Mouse (Mus musculus): ENCODE data around the gene Cdc25a. TPM values are rescaled to one million over a fixed set of nuclear protein-coding genes. Genes with fewer than 3 reads are reported as not detected.

Gene Cdc25a
- 10 to 100 TPM in 16 of 26 experiments, 1 to 10 TPM in 10; 3.1 to 26.5 (median 13.8) TPM for total RNA-seq (2018; cell fraction: chromatin; rRNA removed)
- 1 to 10 TPM; 2.9 to 8.6 (median 7.4) TPM for total RNA-seq (2018; cell fraction: cytosol; rRNA removed)
- 10 to 100 TPM in 12 of 26 experiments, 1 to 10 TPM in 14; 3.0 to 35.4 (median 8.7) TPM for total RNA-seq (2018; cell fraction: nucleus; rRNA removed)
- polyA plus RNA-seq (2018), result 6.2 to 15.8 TPM (median 6.5 TPM) in 3 replicates

- peak within 1 kb of the TSS; percentile 83 for H3K4me3 ChIP-seq (ENCODE audit: inconsistent target)
- peak within 1 kb of the TSS; percentile 53 for H3K27ac ChIP-seq
- H3K79me2 ChIP-seq (ENCODE audit: inconsistent target), result peaks cover 41% of the 10 kb centered on the region
- peaks cover 8% of the 10 kb centered on the region; the same call in 1 of the 2 replicates for H3K36me3 ChIP-seq (ENCODE audit: inconsistent target)
- WGBS (ENCODE audit: missing documents), result 9% methylated on average over 32 of the region's 33 CpGs
Measured at GRCm38 (mm10) chr9:109874797-109875691, at the start of gene Cdc25a. Gene Cdc25a (plus strand): TSS chr9:109875579.

- H3K36me3 ChIP-seq (ENCODE audit: inconsistent target), result no peaks in the 10 kb centered on the region
- H3K4me3 ChIP-seq (ENCODE audit: inconsistent target), result no peak overlapping the region
- H3K79me2 ChIP-seq (ENCODE audit: inconsistent target), result no peaks in the 10 kb centered on the region
- WGBS (ENCODE audit: missing documents), result 37% methylated on average over 4 of the region's 4 CpGs
- H3K27ac ChIP-seq, result no peak overlapping the region
Measured at GRCm38 (mm10) chr9:109825739-109826138, 49.6 kb upstream of the Cdc25a start.

- Histone ChIP-seq H3K36me3 (ENCODE audit: inconsistent target) (no peaks in the 10 kb centered on the region), H3K4me3 (ENCODE audit: inconsistent target) (no peak overlapping the region), H3K79me2 (ENCODE audit: inconsistent target) (no peaks in the 10 kb centered on the region), H3K27ac (no peak overlapping the region)
- WGBS (ENCODE audit: missing documents), result 58% methylated on average over 5 of the region's 5 CpGs
Measured at GRCm38 (mm10) chr9:109826181-109826580, 49.2 kb upstream of the Cdc25a start.

- no peaks in the 10 kb centered on the region for H3K79me2 ChIP-seq (ENCODE audit: inconsistent target)
- H3K27ac ChIP-seq, result peak within 1 kb of the TSS; percentile 73
- H3K4me3 ChIP-seq (ENCODE audit: inconsistent target), result peak within 1 kb of the TSS; percentile 80
- H3K36me3 ChIP-seq (ENCODE audit: inconsistent target), result no peaks in the 10 kb centered on the region
- WGBS (ENCODE audit: missing documents), result under 1% methylated on average over 32 of the region's 32 CpGs
Measured at GRCm38 (mm10) chr9:109832391-109833087, 42.8 kb upstream of the Cdc25a start, which contains the start of gene Nme6. Gene Nme6 (plus strand): TSS chr9:109832749.

GRCm38 (mm10) chr9:109833088-109833412 lies 42.3 kb upstream of the Cdc25a start:
- no peaks in the 10 kb centered on the region for H3K79me2 ChIP-seq (ENCODE audit: inconsistent target)
- H3K27ac ChIP-seq, result peak overlapping the region; percentile 73
- WGBS (ENCODE audit: missing documents), result 9% methylated on average over 6 of the region's 6 CpGs
- peak overlapping the region; percentile 80 for H3K4me3 ChIP-seq (ENCODE audit: inconsistent target)
- no peaks in the 10 kb centered on the region; the same call in 1 of the 2 replicates for H3K36me3 ChIP-seq (ENCODE audit: inconsistent target)

GRCm38 (mm10) chr9:109849312-109849758 lies 26.0 kb upstream of the Cdc25a start, which contains the start of gene Camp:
Gene Camp (minus strand): TSS chr9:109849617.
- Histone ChIP-seq H3K79me2 (ENCODE audit: inconsistent target) (no peaks in the 10 kb centered on the region), H3K4me3 (ENCODE audit: inconsistent target) (no peak within 1 kb of the TSS), H3K36me3 (ENCODE audit: inconsistent target) (peaks cover 1% of the 10 kb centered on the region; the same call in 1 of the 2 replicates), H3K27ac (no peak within 1 kb of the TSS)
- 57% methylated on average over 6 of the region's 6 CpGs for WGBS (ENCODE audit: missing documents)

GRCm38 (mm10) chr9:109850099-109850498 lies 25.3 kb upstream of the Cdc25a start:
- 83% methylated on average over 5 of the region's 5 CpGs for WGBS (ENCODE audit: missing documents)
- no peaks in the 10 kb centered on the region for H3K79me2 ChIP-seq (ENCODE audit: inconsistent target)
- H3K36me3 ChIP-seq (ENCODE audit: inconsistent target), result no peaks in the 10 kb centered on the region
- H3K27ac ChIP-seq, result no peak overlapping the region
- no peak overlapping the region for H3K4me3 ChIP-seq (ENCODE audit: inconsistent target)

GRCm38 (mm10) chr9:109854341-109854740 lies 21.0 kb upstream of the Cdc25a start:
- 82% methylated on average over 2 of the region's 2 CpGs for WGBS (ENCODE audit: missing documents)
- Histone ChIP-seq H3K4me3 (ENCODE audit: inconsistent target) (no peak overlapping the region), H3K36me3 (ENCODE audit: inconsistent target) (no peaks in the 10 kb centered on the region), H3K79me2 (ENCODE audit: inconsistent target) (no peaks in the 10 kb centered on the region), H3K27ac (no peak overlapping the region)

- Histone ChIP-seq H3K79me2 (ENCODE audit: inconsistent target) (no peaks in the 10 kb centered on the region), H3K27ac (no peak overlapping the region), H3K4me3 (ENCODE audit: inconsistent target) (no peak overlapping the region), H3K36me3 (ENCODE audit: inconsistent target) (no peaks in the 10 kb centered on the region)
- 90% methylated on average over 6 of the region's 6 CpGs for WGBS (ENCODE audit: missing documents)
Measured at GRCm38 (mm10) chr9:109855947-109856346, 19.4 kb upstream of the Cdc25a start.

GRCm38 (mm10) chr9:109862397-109863044 lies 12.9 kb upstream of the Cdc25a start:
- no peaks in the 10 kb centered on the region for H3K79me2 ChIP-seq (ENCODE audit: inconsistent target)
- 6% methylated on average over 20 of the region's 20 CpGs for WGBS (ENCODE audit: missing documents)
- H3K36me3 ChIP-seq (ENCODE audit: inconsistent target), result no peaks in the 10 kb centered on the region
- no peak overlapping the region for H3K27ac ChIP-seq
- no peak overlapping the region for H3K4me3 ChIP-seq (ENCODE audit: inconsistent target)

GRCm38 (mm10) chr9:109863085-109863484 lies 12.3 kb upstream of the Cdc25a start:
- H3K36me3 ChIP-seq (ENCODE audit: inconsistent target), result no peaks in the 10 kb centered on the region
- no peaks in the 10 kb centered on the region for H3K79me2 ChIP-seq (ENCODE audit: inconsistent target)
- no peak overlapping the region for H3K27ac ChIP-seq
- no peak overlapping the region for H3K4me3 ChIP-seq (ENCODE audit: inconsistent target)
- WGBS (ENCODE audit: missing documents), result 9% methylated on average over 3 of the region's 3 CpGs

GRCm38 (mm10) chr9:109866218-109866617 lies 9.2 kb upstream of the Cdc25a start:
- no peaks in the 10 kb centered on the region for H3K79me2 ChIP-seq (ENCODE audit: inconsistent target)
- no peaks in the 10 kb centered on the region for H3K36me3 ChIP-seq (ENCODE audit: inconsistent target)
- H3K27ac ChIP-seq, result no peak overlapping the region
- H3K4me3 ChIP-seq (ENCODE audit: inconsistent target), result no peak overlapping the region
- 54% methylated on average over 2 of the region's 2 CpGs for WGBS (ENCODE audit: missing documents)

- 71% methylated on average over 6 of the region's 6 CpGs for WGBS (ENCODE audit: missing documents)
- Histone ChIP-seq H3K4me3 (ENCODE audit: inconsistent target) (no peak overlapping the region), H3K79me2 (ENCODE audit: inconsistent target) (peaks cover 2% of the 10 kb centered on the region), H3K27ac (no peak overlapping the region), H3K36me3 (ENCODE audit: inconsistent target) (no peaks in the 10 kb centered on the region)
Measured at GRCm38 (mm10) chr9:109870983-109871572, 4.3 kb upstream of the Cdc25a start.

All from macrophage (primary cell).